Mouse (Mus musculus) limb, embryonic 13.5 days (tissue): ENCODE results near the gene Gstp3. TPM values are rescaled to one million over a fixed set of nuclear protein-coding genes. Genes with fewer than 3 reads are reported as not detected.
A peak's percentile ranks its signal among the peaks of the same experiment; 100 is the strongest.
"Not testable (repeated sequence)": the region's sequence is repeated elsewhere in the genome, so short reads cannot be mapped to it uniquely, and the experiment has no call there.

ENCODE experiments used
- ATAC-seq: fragments of 200-750 bp; cut with Nextera tagmentation; 2 replicates; pipeline ENCODE4 v1.8.0; 2017; ENCODE audit warnings: low read depth, moderate number of reproducible peaks, moderate TSS enrichment; ENCODE audit not compliant: low FRiP score
- H3K27ac ChIP-seq: fragments of 300-500 bp; sonication (generic); 2 replicates; pipeline ENCODE4 v1.5.1; 2015; ENCODE audit warnings: inconsistent platforms, mild to moderate bottlenecking, moderate library complexity
- H3K27me3 ChIP-seq: fragments of 300-500 bp; sonication (generic); 2 replicates; pipeline ENCODE4 v1.6.1; 2015; ENCODE audit warnings: mild to moderate bottlenecking, inconsistent platforms
- H3K36me3 ChIP-seq: fragments of 300-500 bp; sonication (generic); 2 replicates; pipeline ENCODE4 v1.6.1; 2015; ENCODE audit warnings: inconsistent platforms, mild to moderate bottlenecking, moderate library complexity
- H3K4me1 ChIP-seq: fragments of 300-500 bp; sonication (generic); 2 replicates; pipeline ENCODE4 v1.6.1; 2015; ENCODE audit warnings: inconsistent platforms
- H3K4me2 ChIP-seq: fragments of 300-500 bp; sonication (generic); replicated peaks from 2 replicates; pipeline ENCODE4 v1.6.1; 2015; ENCODE audit warnings: inconsistent platforms, mild to moderate bottlenecking, moderate library complexity
- H3K4me3 ChIP-seq: fragments of 300-500 bp; sonication (generic); 2 replicates; pipeline ENCODE4 v1.5.1; 2015; ENCODE audit warnings: moderate library complexity, mild to moderate bottlenecking, inconsistent platforms
- H3K9ac ChIP-seq: fragments of 300-500 bp; sonication (generic); 2 replicates; pipeline ENCODE4 v1.6.1; 2015; ENCODE audit warnings: mild to moderate bottlenecking, inconsistent platforms
- H3K9me3 ChIP-seq: fragments of 300-500 bp; sonication (generic); 2 replicates; pipeline ENCODE4 v1.6.1; 2016; ENCODE audit warnings: inconsistent platforms
- WGBS: fragments of 180-500 bp; shearing (Covaris S2); methylation state at CpG from one replicate; pipeline ENCODE4 v1.1.7; 2015; 5-methylcytosine and 5-hydroxymethylcytosine counted together
- polyA plus RNA-seq: library from polyadenylated mRNA; unstranded; fragments of >200 nt; fragmentation: Nextera tagmentation; extraction: Ambion mirVana; gene quantifications from 2 replicates; pipeline ENCODE4 v1.2.1, GENCODE M21; 2015

Gstp3 gene
- polyA plus RNA-seq, 1 experiment from 2014 or later, result not detected

- Histone ChIP-seq H3K27me3 (no peaks in the 10 kb centered on the region), H3K36me3 (no peaks in the 10 kb centered on the region), H3K9me3 (no peaks in the 10 kb centered on the region), H3K4me2 (no peak overlapping the region), H3K4me3 (no peak overlapping the region), H3K9ac (no peak overlapping the region), H3K4me1 (peaks cover 5% of the 10 kb centered on the region; the same call in 1 of the 2 replicates), H3K27ac (no peak overlapping the region)
- WGBS, result 78% methylated on average over 8 of the region's 8 CpGs
- ATAC-seq, result no peak
Measured at GRCm38 (mm10) chr19:4046866-4047254, 12.5 kb downstream of the Gstp3 start.

DNA sequence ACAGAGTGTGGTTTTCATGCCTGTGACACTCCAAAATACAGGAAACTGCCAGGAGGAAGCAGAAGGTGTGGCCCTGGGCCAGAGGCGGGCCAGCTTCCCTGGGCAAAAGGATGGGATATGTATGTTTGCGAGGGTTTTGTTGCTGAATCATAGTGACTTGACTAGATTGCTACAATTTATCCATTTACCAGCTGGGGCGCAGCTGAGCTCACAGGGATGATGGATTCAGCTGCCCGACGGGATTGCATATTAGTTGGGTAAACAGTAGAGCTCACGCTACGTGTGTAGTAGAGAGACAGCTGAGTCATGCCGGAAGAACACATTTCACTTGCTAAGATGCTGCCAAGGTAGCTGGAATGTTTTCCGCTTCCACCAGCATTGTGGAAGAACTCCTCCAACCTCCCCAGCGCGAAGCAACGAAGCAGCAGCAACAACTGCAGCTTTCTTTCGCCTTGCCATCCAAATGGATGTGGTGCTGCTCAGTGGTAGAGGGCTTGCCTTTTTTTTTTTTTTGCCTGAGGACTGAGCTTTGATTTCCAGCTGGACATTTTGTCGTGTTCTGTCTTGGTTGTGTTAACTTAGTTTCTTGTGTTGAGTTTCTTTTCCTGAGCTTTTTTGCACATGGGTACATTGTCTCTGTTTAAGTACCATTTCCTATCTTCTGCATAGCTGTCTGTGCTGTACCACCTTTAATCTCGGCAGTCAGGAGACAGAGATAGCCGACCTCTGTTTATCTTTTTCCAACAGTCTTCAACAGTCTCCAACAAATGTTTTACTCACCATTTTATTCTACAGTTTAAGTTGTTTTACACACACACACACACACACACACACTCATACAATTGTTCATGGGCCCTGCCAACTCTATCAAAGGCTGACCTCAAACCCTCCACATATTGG lies 13.2 kb downstream of the Gstp3 start, which contains the start of gene Gstp2:
Gene Gstp2 (minus strand): TSS at position 58 of the 900 bp plus-strand sequence.
- H3K4me2 ChIP-seq, result peak within 1 kb of the TSS; percentile 22; the same call in 1 of the 2 replicates

GRCm38 (mm10) chr19:4044109-4044508 lies 15.3 kb downstream of the Gstp3 start:
- H3K9ac ChIP-seq, H3K4me1 ChIP-seq, H3K4me3 ChIP-seq, H3K4me2 ChIP-seq, H3K9me3 ChIP-seq, H3K36me3 ChIP-seq, ATAC-seq, H3K27ac ChIP-seq, H3K27me3 ChIP-seq: not testable (repeated sequence)
- WGBS, result 92% methylated on average over 5 of the region's 5 CpGs

More for the DNA sequence above, 13.2 kb downstream of the Gstp3 start, which contains the start of gene Gstp2:
- no peaks in the 10 kb centered on the region for H3K27me3 ChIP-seq
- no peak within 1 kb of the TSS for H3K27ac ChIP-seq
- H3K9me3 ChIP-seq, result no peaks in the 10 kb centered on the region
- H3K4me1 ChIP-seq, result peaks cover 5% of the 10 kb centered on the region; the same call in 1 of the 2 replicates
- no peaks in the 10 kb centered on the region for H3K36me3 ChIP-seq
- H3K9ac ChIP-seq, result no peak within 1 kb of the TSS
- ATAC-seq, result no peak
- 63% methylated on average over 16 of the region's 16 CpGs for WGBS
- no peak within 1 kb of the TSS for H3K4me3 ChIP-seq

DNA sequence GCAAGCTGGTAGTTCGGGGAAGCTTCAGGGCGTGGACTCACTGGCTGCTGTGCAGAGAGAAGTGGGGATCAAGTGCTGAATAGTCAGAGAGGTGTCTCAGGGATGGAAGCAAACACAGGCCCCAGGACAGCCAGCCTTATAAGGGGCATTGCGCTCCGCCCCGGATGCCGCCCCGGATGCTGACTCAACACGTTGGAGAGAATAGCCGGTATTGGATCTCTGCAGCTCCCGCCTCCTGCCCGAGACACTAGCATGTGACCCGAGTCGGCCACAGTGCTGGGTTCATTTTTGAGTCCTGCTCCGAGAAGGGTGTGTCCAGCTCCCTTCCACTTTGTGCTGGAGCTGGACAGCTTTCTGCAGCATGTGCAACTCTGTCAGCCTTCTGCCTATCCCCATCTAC lies 17.2 kb downstream of the Gstp3 start:
- no peaks in the 10 kb centered on the region for H3K9me3 ChIP-seq
- ATAC-seq, result no peak
- 73% methylated on average over 14 of the region's 14 CpGs for WGBS
- H3K4me2 ChIP-seq, result no peak overlapping the region
- no peak overlapping the region for H3K27ac ChIP-seq
- H3K27me3 ChIP-seq, result no peaks in the 10 kb centered on the region
- peaks cover 12% of the 10 kb centered on the region; the same call in 1 of the 2 replicates for H3K4me1 ChIP-seq
- H3K4me3 ChIP-seq, result no peak overlapping the region
- H3K36me3 ChIP-seq, result no peaks in the 10 kb centered on the region
- no peak overlapping the region for H3K9ac ChIP-seq

DNA sequence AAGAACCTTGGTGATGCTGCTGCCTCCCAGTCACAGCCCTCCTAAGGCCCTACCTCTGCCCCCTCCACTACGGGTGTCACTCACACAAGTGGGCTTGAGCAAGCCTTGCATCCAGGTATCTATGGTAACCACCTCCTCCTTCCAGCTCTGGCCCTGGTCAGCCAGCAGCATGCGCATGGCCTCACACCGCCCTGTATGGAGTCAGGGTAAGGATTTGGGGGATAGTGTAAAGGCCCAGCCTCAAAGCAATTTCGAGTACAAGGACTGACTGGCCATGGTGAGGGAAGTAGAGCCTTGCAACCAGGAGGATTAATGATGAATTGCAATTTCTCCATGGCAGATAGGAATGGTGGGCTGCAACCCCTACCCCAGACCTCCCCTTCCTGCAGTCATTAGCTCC lies 17.9 kb downstream of the Gstp3 start:
- H3K9me3 ChIP-seq, H3K4me2 ChIP-seq, H3K27ac ChIP-seq, H3K27me3 ChIP-seq, H3K36me3 ChIP-seq, ATAC-seq, H3K4me3 ChIP-seq, H3K9ac ChIP-seq: not testable (repeated sequence)
- 89% methylated on average over 3 of the region's 4 CpGs for WGBS
- peaks cover 15% of the 10 kb centered on the region for H3K4me1 ChIP-seq

DNA sequence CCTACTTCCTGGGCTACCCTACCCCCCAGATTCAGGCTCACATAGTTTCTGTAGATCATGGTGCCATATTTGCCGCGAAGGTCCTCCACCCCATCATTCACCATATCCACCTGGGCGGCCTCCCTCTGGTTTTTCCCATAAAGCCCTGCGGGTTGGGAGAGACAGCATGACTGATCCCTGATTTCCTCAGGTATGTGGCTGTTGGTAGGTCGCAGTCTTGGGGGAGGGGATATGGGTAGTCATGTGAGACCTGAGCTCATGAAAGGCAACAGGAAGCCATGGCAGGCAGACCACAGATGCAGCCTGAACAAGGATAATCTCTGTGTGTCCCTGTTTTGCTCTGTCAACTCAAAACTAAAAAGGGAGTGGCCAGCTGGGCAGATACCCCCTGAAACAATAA lies 18.4 kb downstream of the Gstp3 start:
- peaks cover 18% of the 10 kb centered on the region for H3K4me1 ChIP-seq
- 80% methylated on average over 5 of the region's 5 CpGs for WGBS
- not testable (repeated sequence) for H3K4me2 ChIP-seq

DNA sequence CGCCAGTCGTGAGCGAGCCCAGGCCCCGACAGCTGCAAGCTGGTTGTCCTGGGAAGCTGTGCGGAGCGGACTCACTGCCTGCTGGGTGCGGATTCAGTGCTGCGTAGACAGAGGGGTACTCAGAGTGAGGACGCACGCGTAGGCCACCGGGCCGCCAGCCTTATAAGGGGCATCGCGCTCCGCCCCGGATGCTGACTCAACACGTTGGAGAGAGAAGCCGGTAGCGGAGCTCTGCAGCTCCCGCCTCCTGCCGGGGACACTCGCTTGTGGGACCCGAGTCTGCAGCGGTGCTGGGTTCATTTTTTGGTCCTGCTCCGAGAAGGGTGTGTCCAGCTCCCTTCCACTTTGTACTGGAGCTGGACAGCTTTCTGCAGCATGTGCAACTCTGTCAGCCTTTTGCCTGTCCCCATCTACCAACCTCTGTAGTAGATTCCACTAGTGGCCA lies 21.6 kb downstream of the Gstp3 start, which contains the start of gene Gstp1:
Gene Gstp1 (minus strand): TSS at position 198 of the 445 bp plus-strand sequence.
- no peaks in the 10 kb centered on the region for H3K9me3 ChIP-seq
- WGBS, result 0% methylated on average over 26 of the region's 26 CpGs
- no peaks in the 10 kb centered on the region for H3K27me3 ChIP-seq
- ATAC-seq, result peak; percentile 91
- peak within 1 kb of the TSS; percentile 62 for H3K4me3 ChIP-seq
- H3K36me3 ChIP-seq, result peaks cover 18% of the 10 kb centered on the region
- H3K9ac ChIP-seq, result peak within 1 kb of the TSS; percentile 80
- peaks cover 16% of the 10 kb centered on the region for H3K4me1 ChIP-seq
- peak within 1 kb of the TSS; percentile 77 for H3K4me2 ChIP-seq
- peak within 1 kb of the TSS; percentile 83 for H3K27ac ChIP-seq

More for the DNA sequence above, 18.4 kb downstream of the Gstp3 start:
- not testable (repeated sequence) for H3K4me3 ChIP-seq, H3K36me3 ChIP-seq, H3K9me3 ChIP-seq, H3K27me3 ChIP-seq, H3K9ac ChIP-seq, ATAC-seq, H3K27ac ChIP-seq

DNA sequence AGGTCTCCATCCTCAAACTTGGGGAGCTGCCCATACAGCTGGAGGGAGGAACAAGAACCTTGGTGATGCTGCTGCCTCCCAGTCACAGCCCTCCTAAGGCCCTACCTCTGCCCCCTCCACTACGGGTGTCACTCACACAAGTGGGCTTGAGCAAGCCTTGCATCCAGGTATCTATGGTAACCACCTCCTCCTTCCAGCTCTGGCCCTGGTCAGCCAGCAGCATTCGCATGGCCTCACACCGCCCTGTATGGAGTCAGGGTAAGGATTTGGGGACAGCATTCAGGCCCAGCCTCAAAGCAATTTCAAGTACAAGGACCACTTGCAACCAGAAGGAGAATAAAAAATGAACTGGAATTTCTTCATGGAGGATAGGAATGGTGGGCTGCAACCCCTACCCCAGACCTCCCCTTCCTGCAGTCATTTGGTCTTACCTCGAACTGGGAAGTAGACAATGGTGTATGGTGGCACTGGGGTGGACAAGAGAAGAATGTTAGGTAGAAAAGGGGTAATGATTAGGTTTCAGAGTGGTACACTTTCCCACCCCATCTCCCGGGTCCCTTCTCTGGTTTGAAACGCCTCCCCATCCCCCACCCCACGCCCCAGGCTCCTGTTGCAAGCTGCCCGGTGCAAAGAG lies 22.1 kb downstream of the Gstp3 start:
- H3K27me3 ChIP-seq, H3K9me3 ChIP-seq: not testable (repeated sequence)
- H3K4me3 ChIP-seq, result peak overlapping the region; percentile 62
- peaks cover 18% of the 10 kb centered on the region for H3K36me3 ChIP-seq
- peak overlapping the region; percentile 77 for H3K4me2 ChIP-seq
- peak overlapping the region; percentile 83 for H3K27ac ChIP-seq
- WGBS, result 21% methylated on average over 8 of the region's 8 CpGs
- H3K9ac ChIP-seq, result peak overlapping the region; percentile 80
- peaks cover 16% of the 10 kb centered on the region for H3K4me1 ChIP-seq
- ATAC-seq, result 0 out of 2 replicates have a peak, but pooled peaks have one; percentile 13

DNA sequence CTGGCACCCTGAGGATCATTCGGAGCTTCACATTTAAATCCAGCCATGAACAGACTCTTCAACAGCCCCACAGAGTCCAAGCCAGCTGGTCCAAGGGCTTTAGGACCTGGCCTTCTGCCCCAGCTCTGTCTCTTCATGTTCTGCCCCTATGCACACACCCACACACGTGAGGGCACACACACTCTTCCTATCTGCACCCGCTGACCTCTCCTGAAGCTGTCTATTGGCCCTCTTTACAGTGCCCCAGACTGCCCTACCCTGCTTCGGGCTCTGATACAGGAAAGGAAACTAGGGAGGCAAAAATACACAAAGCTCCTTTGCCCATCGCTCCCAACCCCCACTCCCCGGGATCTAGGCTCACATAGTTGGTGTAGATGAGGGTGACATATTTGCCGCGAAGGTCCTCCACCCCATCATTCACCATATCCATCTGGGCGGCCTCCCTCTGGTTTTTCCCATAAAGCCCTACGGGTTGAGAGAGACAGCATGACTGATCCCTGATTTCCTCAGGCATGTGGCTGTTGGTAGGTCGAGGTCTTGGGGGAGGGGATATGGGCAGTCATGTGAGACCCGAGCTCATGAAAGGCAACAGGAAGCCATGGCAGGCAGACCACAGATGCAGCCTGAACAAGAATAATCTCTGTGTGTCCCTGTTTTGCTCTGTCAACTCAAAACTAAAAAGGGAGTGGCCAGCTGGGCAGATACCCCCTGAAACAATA lies 22.9 kb downstream of the Gstp3 start:
- Histone ChIP-seq H3K27ac (no peak overlapping the region), H3K27me3 (no peaks in the 10 kb centered on the region), H3K9me3 (no peaks in the 10 kb centered on the region), H3K36me3 (peaks cover 18% of the 10 kb centered on the region), H3K4me1 (peaks cover 16% of the 10 kb centered on the region), H3K4me3 (no peak overlapping the region; the same call in 1 of the 2 replicates), H3K4me2 (peak overlapping the region; percentile 48), H3K9ac (peak overlapping the region; percentile 45; the same call in 1 of the 2 replicates)
- no peak for ATAC-seq
- 73% methylated on average over 12 of the region's 12 CpGs for WGBS

DNA sequence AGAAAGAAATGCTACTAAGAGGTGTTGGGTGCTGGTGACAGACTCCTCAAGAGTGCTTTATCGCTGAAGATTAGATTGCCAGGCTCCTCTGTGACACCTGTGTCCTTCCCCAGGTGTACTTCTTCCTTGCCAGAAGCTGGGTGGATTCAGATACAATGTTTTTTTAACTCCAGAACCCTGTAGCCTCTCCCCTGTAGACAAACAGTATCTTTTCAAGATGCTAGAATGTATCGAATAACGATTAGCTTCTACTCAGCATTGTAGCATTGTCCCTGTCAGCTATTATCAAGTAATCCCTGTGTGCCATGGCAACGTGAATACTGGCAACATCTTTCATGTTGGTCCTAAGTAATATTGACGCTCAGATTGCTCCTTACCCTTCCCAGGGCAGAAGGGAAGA lies 25.6 kb downstream of the Gstp3 start:
- Histone ChIP-seq H3K4me3 (no peak overlapping the region), H3K27ac (no peak overlapping the region), H3K9me3 (no peaks in the 10 kb centered on the region), H3K27me3 (no peaks in the 10 kb centered on the region), H3K36me3 (peaks cover 18% of the 10 kb centered on the region), H3K9ac (no peak overlapping the region), H3K4me1 (peaks cover 16% of the 10 kb centered on the region), H3K4me2 (no peak overlapping the region)
- WGBS, result 68% methylated on average over 5 of the region's 5 CpGs
- no peak for ATAC-seq

- Histone ChIP-seq H3K4me2 (no peak overlapping the region), H3K9me3 (no peaks in the 10 kb centered on the region), H3K4me3 (no peak overlapping the region), H3K9ac (no peak overlapping the region), H3K27ac (no peak overlapping the region), H3K4me1 (peaks cover 15% of the 10 kb centered on the region), H3K27me3 (no peaks in the 10 kb centered on the region), H3K36me3 (peaks cover 18% of the 10 kb centered on the region)
- WGBS, result 83% methylated on average over 3 of the region's 3 CpGs
- ATAC-seq, result no peak
Measured at GRCm38 (mm10) chr19:4033298-4033697, 26.1 kb downstream of the Gstp3 start.
